Mouse (Mus musculus): ENCODE measurements at regions not wholly inside any gene's neighbourhood (a gene's known extent, or its start where the extent isn't known, plus 50 kb on each side); places are given as distances from the start of the nearest gene placed in this dataset.

GRCm38 (mm10) chrX:13344701-13345100 lies 63.9 kb downstream of the Ddx3x start:
- no peak for ATAC-seq (ENCODE audit: insufficient number of reproducible peaks, insufficient read depth, low FRiP score, low TSS enrichment, low read depth)
- peak overlapping the region; percentile 55 for H3K9ac ChIP-seq
- WGBS, result 2% methylated on average over 5 of the region's 5 CpGs
- peak overlapping the region; percentile 58 for H3K4me2 ChIP-seq
- H3K27me3 ChIP-seq, result peaks cover 24% of the 10 kb centered on the region
- H3K4me1 ChIP-seq, result peaks cover 18% of the 10 kb centered on the region
- H3K9me3 ChIP-seq, result no peaks in the 10 kb centered on the region
- no peaks in the 10 kb centered on the region for H3K36me3 ChIP-seq
- 0 out of 2 replicates have a peak overlapping the region, but pooled peaks have one; percentile 2 for H3K4me3 ChIP-seq
- H3K27ac ChIP-seq, result peak overlapping the region; percentile 91

GRCm38 (mm10) chrX:13345126-13345525 lies 64.4 kb downstream of the Ddx3x start:
- 4% methylated on average over 5 of the region's 5 CpGs for WGBS
- Histone ChIP-seq H3K4me3 (0 out of 2 replicates have a peak overlapping the region, but pooled peaks have one; percentile 2), H3K9me3 (no peaks in the 10 kb centered on the region), H3K4me1 (peaks cover 18% of the 10 kb centered on the region), H3K9ac (peak overlapping the region; percentile 55), H3K27ac (peak overlapping the region; percentile 91), H3K36me3 (no peaks in the 10 kb centered on the region), H3K4me2 (peak overlapping the region; percentile 58), H3K27me3 (peaks cover 24% of the 10 kb centered on the region)
- ATAC-seq (ENCODE audit: insufficient number of reproducible peaks, insufficient read depth, low FRiP score, low TSS enrichment, low read depth), result no peak

DNA sequence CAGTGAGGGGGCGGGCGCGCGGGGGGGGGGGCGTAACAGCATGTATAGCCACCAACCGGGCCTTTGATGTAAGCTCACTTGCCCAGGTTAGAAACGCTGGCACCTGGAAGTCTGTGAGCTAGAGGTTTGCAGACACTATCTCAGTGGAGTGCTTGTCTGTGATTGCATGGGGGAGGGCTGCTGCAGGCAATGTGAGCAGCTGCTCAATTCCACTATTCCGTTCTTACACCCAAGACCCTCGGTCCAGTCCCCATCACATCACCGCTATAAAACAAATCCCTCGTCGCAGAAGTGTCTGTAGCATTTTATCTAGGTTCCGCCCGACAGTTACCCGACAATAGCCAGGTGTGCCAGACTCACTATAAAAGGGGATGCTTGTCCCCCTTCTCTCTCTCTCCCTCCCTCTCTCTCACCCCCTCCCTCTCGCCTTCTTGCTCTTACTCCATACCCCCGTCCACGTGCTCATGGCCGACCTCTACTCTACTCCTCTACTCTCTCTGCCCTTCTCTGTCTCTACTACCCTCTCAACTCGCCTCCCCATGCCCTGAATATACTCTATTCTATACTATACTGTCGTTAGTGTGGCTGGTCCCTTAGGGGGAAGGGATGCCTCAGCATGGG lies 65.4 kb downstream of the Ddx3x start:
- H3K27ac ChIP-seq, result peak overlapping the region; percentile 91
- H3K36me3 ChIP-seq, result no peaks in the 10 kb centered on the region
- peak overlapping the region; percentile 58; the same call in 1 of the 2 replicates for H3K9ac ChIP-seq
- H3K4me3 ChIP-seq, result peak overlapping the region; percentile 42
- H3K9me3 ChIP-seq, result no peaks in the 10 kb centered on the region
- H3K4me2 ChIP-seq, result peak overlapping the region; percentile 58
- peaks cover 32% of the 10 kb centered on the region for H3K27me3 ChIP-seq
- WGBS, result 11% methylated on average over 21 of the region's 21 CpGs
- 0 out of 2 replicates have a peak, but pooled peaks have one; percentile 32 for ATAC-seq (ENCODE audit: insufficient number of reproducible peaks, insufficient read depth, low FRiP score, low TSS enrichment, low read depth)
- peaks cover 18% of the 10 kb centered on the region for H3K4me1 ChIP-seq

DNA sequence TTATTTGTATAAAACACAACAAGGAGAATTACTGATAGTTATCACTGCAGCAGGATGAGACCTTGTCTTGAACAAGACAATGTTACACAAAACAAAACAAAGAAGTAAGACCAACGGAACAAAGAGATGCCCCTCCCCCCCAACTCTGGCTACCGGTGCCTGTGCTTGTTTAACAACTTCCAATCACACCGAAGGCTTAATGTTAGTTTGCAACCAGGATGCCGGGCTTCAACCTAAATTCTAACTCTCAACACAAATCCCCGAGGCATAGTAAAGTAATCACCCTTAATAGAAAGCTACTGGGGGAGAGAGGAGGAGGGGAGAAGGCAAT lies 65.9 kb downstream of the Ddx3x start:
- Histone ChIP-seq H3K4me2 (peak overlapping the region; percentile 58), H3K4me3 (peak overlapping the region; percentile 42), H3K9me3 (no peaks in the 10 kb centered on the region), H3K36me3 (no peaks in the 10 kb centered on the region), H3K9ac (peak overlapping the region; percentile 58), H3K27ac (peak overlapping the region; percentile 91), H3K4me1 (peaks cover 18% of the 10 kb centered on the region), H3K27me3 (peaks cover 35% of the 10 kb centered on the region)
- WGBS, result 13% methylated on average over 5 of the region's 5 CpGs
- ATAC-seq (ENCODE audit: insufficient number of reproducible peaks, insufficient read depth, low FRiP score, low TSS enrichment, low read depth), result no peak

GRCm38 (mm10) chrX:13347027-13347840 lies 66.5 kb downstream of the Ddx3x start:
- peak; percentile 89 for ATAC-seq (ENCODE audit: insufficient number of reproducible peaks, insufficient read depth, low FRiP score, low TSS enrichment, low read depth)
- Histone ChIP-seq H3K27ac (peak overlapping the region; percentile 91), H3K4me1 (peaks cover 18% of the 10 kb centered on the region), H3K9ac (peak overlapping the region; percentile 58; the same call in 1 of the 2 replicates), H3K36me3 (no peaks in the 10 kb centered on the region), H3K9me3 (no peaks in the 10 kb centered on the region), H3K4me3 (peak overlapping the region; percentile 42), H3K4me2 (peak overlapping the region; percentile 58), H3K27me3 (peaks cover 40% of the 10 kb centered on the region)
- WGBS, result 11% methylated on average over 27 of the region's 27 CpGs

DNA sequence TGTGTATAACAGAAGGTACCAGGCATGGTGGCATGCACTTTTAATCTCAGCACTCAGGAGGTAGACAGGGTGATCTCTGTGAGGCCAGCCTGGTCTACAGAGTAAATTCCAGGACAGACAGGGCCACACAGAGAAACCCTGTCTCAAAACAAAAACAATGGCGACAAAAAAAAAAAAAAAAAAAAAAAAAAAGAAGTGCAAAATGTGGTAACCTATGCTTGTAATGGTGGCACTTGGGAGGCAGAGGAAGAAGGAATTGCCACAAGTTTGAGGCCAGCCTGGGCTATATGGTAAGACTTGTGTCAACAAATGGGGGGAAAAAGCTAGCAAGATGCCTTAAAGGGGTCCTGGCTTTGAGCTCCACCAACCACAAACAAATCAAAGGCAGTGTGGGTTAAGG lies 67.6 kb downstream of the Ddx3x start:
- ATAC-seq (ENCODE audit: insufficient number of reproducible peaks, insufficient read depth, low FRiP score, low TSS enrichment, low read depth), result no peak
- peaks cover 18% of the 10 kb centered on the region for H3K4me1 ChIP-seq
- H3K4me2 ChIP-seq, result no peak overlapping the region
- no peak overlapping the region for H3K9ac ChIP-seq
- H3K4me3 ChIP-seq, result no peak overlapping the region
- WGBS, result 64% methylated on average over 1 of the region's 1 CpGs
- no peaks in the 10 kb centered on the region for H3K9me3 ChIP-seq
- H3K27me3 ChIP-seq, result peaks cover 47% of the 10 kb centered on the region
- no peaks in the 10 kb centered on the region for H3K36me3 ChIP-seq
- H3K27ac ChIP-seq, result no peak overlapping the region

DNA sequence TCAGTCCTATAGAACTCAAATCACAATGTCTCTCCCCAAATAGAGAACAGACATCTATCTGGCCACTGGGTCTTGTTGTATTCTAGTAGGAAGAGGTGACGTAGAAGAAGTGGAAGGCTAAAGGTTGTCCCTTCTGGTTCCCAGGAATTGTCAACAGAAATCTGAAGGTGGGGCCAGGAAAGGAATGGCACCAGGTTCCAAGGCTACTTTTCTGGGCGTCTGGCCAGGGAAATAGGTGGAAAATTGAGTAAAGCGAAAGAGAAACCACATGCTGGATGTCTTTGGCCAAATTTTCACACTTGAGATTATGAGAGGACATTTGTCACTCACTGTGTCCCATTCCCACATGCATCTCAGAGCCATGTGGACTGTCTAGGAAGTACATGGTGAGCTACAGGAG lies 69.7 kb downstream of the Ddx3x start:
- Histone ChIP-seq H3K4me3 (no peak overlapping the region), H3K4me1 (peaks cover 7% of the 10 kb centered on the region), H3K9ac (no peak overlapping the region), H3K27ac (no peak overlapping the region), H3K27me3 (peaks cover 56% of the 10 kb centered on the region), H3K9me3 (no peaks in the 10 kb centered on the region), H3K4me2 (no peak overlapping the region), H3K36me3 (no peaks in the 10 kb centered on the region)
- no peak for ATAC-seq (ENCODE audit: insufficient number of reproducible peaks, insufficient read depth, low FRiP score, low TSS enrichment, low read depth)
- WGBS, result 78% methylated on average over 3 of the region's 3 CpGs

DNA sequence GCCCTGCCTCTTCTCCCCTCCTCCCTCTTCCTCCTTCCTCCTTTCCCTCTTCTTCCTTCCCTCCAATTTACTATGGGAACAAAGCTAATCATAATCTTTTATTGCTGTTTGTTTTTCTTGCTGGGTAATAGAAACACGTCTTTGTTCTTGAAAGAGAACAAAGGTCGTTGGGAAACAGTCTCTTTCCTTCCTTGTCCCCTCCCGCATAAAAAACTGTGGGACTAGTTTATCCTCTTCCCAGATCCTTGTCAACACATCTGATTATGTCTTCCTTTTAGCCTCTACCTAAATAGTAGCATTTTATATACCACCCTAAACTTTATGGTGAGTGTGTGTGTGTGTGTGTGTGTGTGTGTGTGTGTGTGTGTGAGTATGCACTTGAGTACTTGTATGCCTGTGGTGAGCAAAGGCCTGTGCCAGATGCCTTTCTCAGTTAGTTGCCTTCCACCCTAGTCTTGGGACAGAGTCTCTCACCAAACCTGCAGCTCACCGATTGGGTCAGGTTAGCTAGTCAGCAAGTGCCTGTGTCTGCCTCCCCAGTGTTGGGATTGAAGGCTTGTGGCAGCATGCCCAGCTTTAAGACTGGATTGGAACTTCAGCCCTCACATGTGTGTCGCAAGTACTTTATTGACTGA lies 76.5 kb downstream of the Ddx3x start:
- Histone ChIP-seq H3K27ac (no peak overlapping the region), H3K9ac (no peak overlapping the region), H3K36me3 (no peaks in the 10 kb centered on the region), H3K4me1 (no peaks in the 10 kb centered on the region), H3K4me3 (no peak overlapping the region), H3K9me3 (no peaks in the 10 kb centered on the region), H3K4me2 (no peak overlapping the region), H3K27me3 (peaks cover 25% of the 10 kb centered on the region)
- ATAC-seq (ENCODE audit: insufficient number of reproducible peaks, insufficient read depth, low FRiP score, low TSS enrichment, low read depth), result no peak
- 72% methylated on average over 5 of the region's 5 CpGs for WGBS

DNA sequence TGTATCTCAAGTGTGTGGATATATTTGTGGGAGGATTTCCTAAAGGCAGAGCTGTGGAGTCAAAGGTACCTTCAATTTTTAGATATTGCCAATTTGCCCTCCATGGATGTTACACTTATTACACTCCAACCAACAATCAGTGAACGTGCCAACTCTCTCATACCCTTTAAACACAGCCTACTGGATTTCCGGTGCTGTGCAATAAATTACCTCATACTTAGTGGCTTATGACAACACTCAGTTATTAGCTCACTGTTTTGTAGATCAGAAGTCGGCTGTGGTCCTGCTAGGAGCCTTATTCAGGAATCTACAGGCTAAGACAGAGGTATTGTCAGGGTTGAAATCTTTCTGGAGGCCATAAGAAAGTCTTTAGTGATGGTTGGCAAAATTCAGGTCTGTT lies 77.2 kb downstream of the Ddx3x start:
- Histone ChIP-seq H3K27me3 (peaks cover 23% of the 10 kb centered on the region), H3K36me3 (no peaks in the 10 kb centered on the region), H3K4me1 (no peaks in the 10 kb centered on the region), H3K4me3 (no peak overlapping the region), H3K9me3 (no peaks in the 10 kb centered on the region), H3K4me2 (no peak overlapping the region), H3K27ac (no peak overlapping the region), H3K9ac (no peak overlapping the region)
- 85% methylated on average over 3 of the region's 3 CpGs for WGBS
- ATAC-seq (ENCODE audit: insufficient number of reproducible peaks, insufficient read depth, low FRiP score, low TSS enrichment, low read depth), result no peak

GRCm38 (mm10) chrX:13360436-13360835 lies 79.7 kb downstream of the Ddx3x start:
- no peak for ATAC-seq (ENCODE audit: insufficient number of reproducible peaks, insufficient read depth, low FRiP score, low TSS enrichment, low read depth)

GRCm38 (mm10) chrX:13370319-13370718 lies 89.5 kb downstream of the Ddx3x start:
- H3K27ac ChIP-seq, result no peak overlapping the region
- no peaks in the 10 kb centered on the region for H3K4me1 ChIP-seq
- no peak overlapping the region for H3K4me2 ChIP-seq
- H3K9ac ChIP-seq, result no peak overlapping the region
- no peaks in the 10 kb centered on the region for H3K9me3 ChIP-seq
- ATAC-seq (ENCODE audit: insufficient number of reproducible peaks, insufficient read depth, low FRiP score, low TSS enrichment, low read depth), result no peak
- peaks cover 20% of the 10 kb centered on the region for H3K27me3 ChIP-seq
- H3K36me3 ChIP-seq, result no peaks in the 10 kb centered on the region
- WGBS, result 87% methylated on average over 4 of the region's 4 CpGs
- no peak overlapping the region for H3K4me3 ChIP-seq

More at GRCm38 (mm10) chrX:13360436-13360835, 79.7 kb downstream of the Ddx3x start:
- no peaks in the 10 kb centered on the region for H3K4me1 ChIP-seq
- 87% methylated on average over 5 of the region's 5 CpGs for whole genome bisulfite sequencing
- no peak overlapping the region for H3K9ac ChIP-seq
- H3K4me3 ChIP-seq, result no peak overlapping the region
- no peaks in the 10 kb centered on the region for H3K9me3 ChIP-seq
- H3K4me2 ChIP-seq, result no peak overlapping the region
- H3K27ac ChIP-seq, result no peak overlapping the region
- peaks cover 12% of the 10 kb centered on the region for H3K27me3 ChIP-seq
- H3K36me3 ChIP-seq, result no peaks in the 10 kb centered on the region
